Mouse (Mus musculus) heart, embryonic 12.5 days (tissue): Measurements from ENCODE around the gene Ift74. TPM values are rescaled to one million over a fixed set of nuclear protein-coding genes. Genes with fewer than 3 reads are reported as not detected.

Source experiments
- microRNA counts: library from miRNA; unstranded; fragments of <30 nt; microRNA quantifications from one replicate; lab custom pipeline; 2017
- microRNA-seq: library from miRNA; unstranded; fragments of <30 nt; microRNA quantifications from one replicate; pipeline ENCODE4, GENCODE M21; 2017
- polyA plus RNA-seq: library from polyadenylated mRNA; unstranded; fragments of >200 nt; fragmentation: Nextera tagmentation; extraction: Ambion mirVana; gene quantifications from 2 replicates; pipeline ENCODE4 v1.2.1, GENCODE M21; 2016

Gene Ift74
- polyA plus RNA-seq, 1 experiment from 2014 or later = 17.9 TPM

MicroRNAs within 50 kb of the gene (microRNA counts, 519-probe panel; counts per million panel counts)
- 4,761 counts per million, percentile 51 among the panel's probes with 10 or more counts for microRNA mmu-miR-872 (lab: Ali Mortazavi, UCI)

Small RNAs within 50 kb of the gene (microRNA-seq; reads per million reads assigned to microRNA genes)
- gene Mir872 = 1,362 reads per million, percentile 81 among the genes with 10 or more reads in this experiment

Other genes with a start within 250 kb of the Ift74 start
- gene Gm10306, start 57.9 kb upstream of the Ift74 start, polyA plus RNA-seq = 0.77 TPM in 1 of 2 replicates, not detected in the other
- gene Caap1, start 57.7 kb upstream of the Ift74 start, polyA plus RNA-seq = 15.8 and 16.6 TPM in 2 replicates
- gene Plaa, start 11.2 kb upstream of the Ift74 start, polyA plus RNA-seq = 69.9 and 70.8 TPM in 2 replicates
- gene Lrrc19, start 35.7 kb downstream of the Ift74 start, polyA plus RNA-seq = 0.29 and 0.41 TPM in 2 replicates
- 66.6 and 70.6 TPM in 2 replicates for gene Tek, start 124.8 kb downstream of the Ift74 start, polyA plus RNA-seq